ENCODE assay signal across 16 mouse cellular contexts in genomic region chr14:14515363-14515762, GRCm38 (mm10).
"Had no signal": no experiment of that assay in that cellular context is flagged by ENCODE, and none has a peak within 500 bp of the region (broad histone marks: within the 10 kb centered on the region; RNA-seq: fewer than 3 reads in every experiment).

No protein-coding gene starts in this region.

- DNase-seq: kidney, adult 11 months; kidney, adult 9 months; kidney, postnatal 36 days; layer of hippocampus, adult 9-11 months; layer of hippocampus, postnatal 36 days; lung, embryonic 14.5 days; lung, postnatal 14 days; right cerebral cortex, adult 18-20 months; right cerebral cortex, postnatal 25 days; thymus, postnatal 4 days had no signal

- H3K4me3 ChIP-seq: limb, embryonic 15.5 days; liver, embryonic 15.5 days; midbrain, embryonic 15.5 days had no signal

- H3K4me1 ChIP-seq: limb, embryonic 15.5 days; liver, embryonic 15.5 days; midbrain, embryonic 15.5 days had no signal

- H3K27ac ChIP-seq: kidney, postnatal 0 days; limb, embryonic 15.5 days; liver, embryonic 15.5 days; macrophage; midbrain, embryonic 15.5 days had no signal

- H3K9me3 ChIP-seq: limb, embryonic 15.5 days; liver, embryonic 15.5 days; midbrain, embryonic 15.5 days had no signal

- H3K36me3 ChIP-seq: limb, embryonic 15.5 days; liver, embryonic 15.5 days; midbrain, embryonic 15.5 days had no signal

- ATAC-seq: midbrain, embryonic 15.5 days had no signal

- H3K9ac ChIP-seq: limb, embryonic 15.5 days; liver, embryonic 15.5 days; lung, embryonic 14.5 days; midbrain, embryonic 15.5 days had no signal

- H3K27me3 ChIP-seq: limb, embryonic 15.5 days; liver, embryonic 15.5 days; midbrain, embryonic 15.5 days had no signal

- H3K4me2 ChIP-seq: limb, embryonic 15.5 days; liver, embryonic 15.5 days; lung, embryonic 14.5 days; midbrain, embryonic 11.5 days; midbrain, embryonic 15.5 days had no signal
